Mouse (Mus musculus): ENCODE measurements around the gene Lefty1. TPM values are rescaled to one million over a fixed set of nuclear protein-coding genes. Genes with fewer than 3 reads are reported as not detected.
"Not testable (repeated sequence)": the region's sequence is repeated elsewhere in the genome, so short reads cannot be mapped to it uniquely, and the experiment has no call there.

Gene Lefty1
- 0.83 TPM in 1 of 2 replicates, not detected in the other for polyA plus RNA-seq (2012; ENCODE audit: insufficient read depth, low replicate concordance)

- H3K27me3 ChIP-seq (replicated peaks): peaks cover 57% of the 10 kb centered on the region
- peaks cover 5% of the 10 kb centered on the region; the same call in 1 of the 2 replicates for H3K4me1 ChIP-seq
Measured at GRCm38 (mm10) chr1:180934467-180935419, at the start of gene Lefty1. Gene Lefty1, plus strand, starts transcription at chr1:180935022.

GRCm38 (mm10) chr1:180888556-180889042 lies 46.2 kb upstream of the Lefty1 start:
- Histone ChIP-seq H3K9me3 (no peaks in the 10 kb centered on the region), H3K27me3 (replicated peaks) (peaks cover 54% of the 10 kb centered on the region)

More at GRCm38 (mm10) chr1:180934467-180935419, at the start of gene Lefty1:
- TF ChIP-seq FLI1 (IDR thresholded peaks at IDR 0.05; ENCODE audit: low read length) (no peak), GATA1 (IDR thresholded peaks at IDR 0.05; ENCODE audit: borderline replicate concordance, low read length) (no peak)
- Histone ChIP-seq H3K4me3 (replicated peaks) (no peak within 1 kb of the TSS), H3K9me3 (no peaks in the 10 kb centered on the region), H3K36me3 (replicated peaks; ENCODE audit: low read length) (no peaks in the 10 kb centered on the region)

DNA sequence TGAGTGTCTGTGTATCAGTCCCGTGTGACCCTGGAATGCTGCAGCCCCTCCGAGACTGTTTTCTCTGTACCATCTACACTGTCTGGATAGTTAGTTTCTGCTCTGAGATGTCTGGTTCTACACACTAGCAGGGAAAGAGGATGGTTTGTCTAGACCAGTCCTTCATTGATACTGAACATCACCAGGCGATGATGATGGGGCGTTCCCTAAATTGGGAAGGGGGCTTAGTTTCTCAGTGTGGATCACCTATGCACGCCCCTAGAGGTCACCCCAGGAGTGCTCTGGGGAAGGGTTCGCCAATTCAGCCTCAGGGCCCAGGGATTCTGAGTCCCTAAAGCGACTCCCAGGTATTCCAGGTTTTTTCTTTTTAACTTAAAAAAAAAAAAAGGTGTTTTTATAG lies 45.6 kb upstream of the Lefty1 start:
- Histone ChIP-seq H3K4me3 (replicated peaks) (no peak overlapping the region), H3K27me3 (replicated peaks) (peaks cover 60% of the 10 kb centered on the region), H3K9me3 (no peaks in the 10 kb centered on the region), H3K4me1 (peaks cover 17% of the 10 kb centered on the region), H3K36me3 (replicated peaks; ENCODE audit: low read length) (no peaks in the 10 kb centered on the region)
- TF ChIP-seq FLI1 (IDR thresholded peaks at IDR 0.05; ENCODE audit: low read length) (no peak), GATA1 (IDR thresholded peaks at IDR 0.05; ENCODE audit: borderline replicate concordance, low read length) (no peak)

More at GRCm38 (mm10) chr1:180888556-180889042, 46.2 kb upstream of the Lefty1 start:
- no peak for TF ChIP-seq GATA1 (IDR thresholded peaks at IDR 0.05; ENCODE audit: borderline replicate concordance, low read length)
- no peak for TF ChIP-seq FLI1 (IDR thresholded peaks at IDR 0.05; ENCODE audit: low read length)
- Histone ChIP-seq H3K36me3 (replicated peaks; ENCODE audit: low read length) (no peaks in the 10 kb centered on the region), H3K4me1 (peaks cover 21% of the 10 kb centered on the region), H3K4me3 (replicated peaks) (no peak overlapping the region)

GRCm38 (mm10) chr1:180889841-180890240 lies 45.0 kb upstream of the Lefty1 start:
- no peaks in the 10 kb centered on the region for H3K9me3 ChIP-seq
- peaks cover 66% of the 10 kb centered on the region for H3K27me3 ChIP-seq (replicated peaks)
- no peaks in the 10 kb centered on the region for H3K36me3 ChIP-seq (replicated peaks; ENCODE audit: low read length)
- H3K4me3 ChIP-seq (replicated peaks): no peak overlapping the region
- H3K4me1 ChIP-seq: peaks cover 16% of the 10 kb centered on the region
- no peak for TF ChIP-seq FLI1 (IDR thresholded peaks at IDR 0.05; ENCODE audit: low read length)
- no peak for TF ChIP-seq GATA1 (IDR thresholded peaks at IDR 0.05; ENCODE audit: borderline replicate concordance, low read length)

GRCm38 (mm10) chr1:180892808-180893207 lies 42.0 kb upstream of the Lefty1 start, which contains the start of gene Lefty2:
Gene Lefty2, plus strand, starts transcription at chr1:180893108.
- peaks cover 73% of the 10 kb centered on the region for H3K27me3 ChIP-seq (replicated peaks)

GRCm38 (mm10) chr1:180894088-180894987 lies 40.5 kb upstream of the Lefty1 start:
- peak overlapping the region; percentile 17 for H3K4me3 ChIP-seq (replicated peaks)
- peaks cover 13% of the 10 kb centered on the region for H3K4me1 ChIP-seq
- H3K9me3 ChIP-seq; H3K36me3 ChIP-seq (replicated peaks; ENCODE audit: low read length): not testable (repeated sequence)
- H3K27me3 ChIP-seq (replicated peaks): peaks cover 61% of the 10 kb centered on the region

More at GRCm38 (mm10) chr1:180892808-180893207, 42.0 kb upstream of the Lefty1 start, which contains the start of gene Lefty2:
- H3K9me3 ChIP-seq: no peaks in the 10 kb centered on the region
- H3K36me3 ChIP-seq (replicated peaks; ENCODE audit: low read length): no peaks in the 10 kb centered on the region
- no peak for TF ChIP-seq GATA1 (IDR thresholded peaks at IDR 0.05; ENCODE audit: borderline replicate concordance, low read length)
- TF ChIP-seq FLI1 (IDR thresholded peaks at IDR 0.05; ENCODE audit: low read length): no peak
- no peak within 1 kb of the TSS for H3K4me3 ChIP-seq (replicated peaks)
- H3K4me1 ChIP-seq: peaks cover 16% of the 10 kb centered on the region

DNA sequence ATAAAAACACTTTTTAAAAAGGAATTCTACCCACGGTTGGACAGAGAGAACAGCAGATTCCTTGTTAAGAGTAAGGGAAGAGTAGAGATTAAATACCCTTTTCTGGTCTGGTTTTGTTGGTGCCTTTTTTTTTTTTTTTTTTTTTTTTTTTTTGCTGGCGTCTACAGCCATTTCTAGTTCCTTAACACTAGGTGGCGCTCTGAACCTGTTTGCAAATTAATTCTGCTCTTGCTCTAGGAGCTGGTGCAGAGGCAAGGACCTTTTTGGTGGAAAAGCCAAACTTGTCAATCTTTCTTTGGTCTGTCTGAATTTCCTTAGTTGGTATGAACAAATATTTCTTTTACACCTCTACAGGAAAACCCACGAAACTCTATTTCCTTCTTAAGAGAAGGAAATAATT lies 33.7 kb upstream of the Lefty1 start:
- TF ChIP-seq FLI1 (IDR thresholded peaks at IDR 0.05; ENCODE audit: low read length) (no peak), GATA1 (IDR thresholded peaks at IDR 0.05; ENCODE audit: borderline replicate concordance, low read length) (no peak)
- Histone ChIP-seq H3K36me3 (replicated peaks; ENCODE audit: low read length) (peaks cover 9% of the 10 kb centered on the region), H3K27me3 (replicated peaks) (peaks cover 12% of the 10 kb centered on the region), H3K4me3 (replicated peaks) (no peak overlapping the region), H3K9me3 (no peaks in the 10 kb centered on the region), H3K4me1 (peaks cover 33% of the 10 kb centered on the region)

- Histone ChIP-seq H3K9me3 (no peaks in the 10 kb centered on the region), H3K27me3 (replicated peaks) (peaks cover under 1% of the 10 kb centered on the region), H3K4me1 (peaks cover 48% of the 10 kb centered on the region), H3K4me3 (replicated peaks) (peak overlapping the region; percentile 46), H3K36me3 (replicated peaks; ENCODE audit: low read length) (peaks cover 27% of the 10 kb centered on the region)
- no peak for TF ChIP-seq GATA1 (IDR thresholded peaks at IDR 0.05; ENCODE audit: borderline replicate concordance, low read length)
- TF ChIP-seq FLI1 (IDR thresholded peaks at IDR 0.05; ENCODE audit: low read length): no peak
Measured at GRCm38 (mm10) chr1:180902915-180903314, 31.9 kb upstream of the Lefty1 start.

- H3K4me3 ChIP-seq (replicated peaks): peak overlapping the region; percentile 93
- H3K36me3 ChIP-seq (replicated peaks; ENCODE audit: low read length): peaks cover 34% of the 10 kb centered on the region
- no peaks in the 10 kb centered on the region for H3K27me3 ChIP-seq (replicated peaks)
- peaks cover 56% of the 10 kb centered on the region for H3K4me1 ChIP-seq
- TF ChIP-seq FLI1 (IDR thresholded peaks at IDR 0.05; ENCODE audit: low read length): no peak
- no peak for TF ChIP-seq GATA1 (IDR thresholded peaks at IDR 0.05; ENCODE audit: borderline replicate concordance, low read length)
- no peaks in the 10 kb centered on the region for H3K9me3 ChIP-seq
Measured at GRCm38 (mm10) chr1:180903666-180904038, 31.2 kb upstream of the Lefty1 start.
